Mouse (Mus musculus) heart, embryonic 16.5 days (tissue): ENCODE measurements around the gene Zbtb22. TPM values are rescaled to one million over a fixed set of nuclear protein-coding genes. Genes with fewer than 3 reads are reported as not detected.
A peak's percentile ranks its signal among the peaks of the same experiment; 100 is the strongest.
"Not testable (repeated sequence)": the region's sequence is repeated elsewhere in the genome, so short reads cannot be mapped to it uniquely, and the experiment has no call there.

Experiments
- ATAC-seq: fragments of 200-750 bp; cut with Nextera tagmentation; replicated peaks from 2 replicates; pipeline ENCODE4 v1.8.0; 2017; ENCODE audit warnings: moderate number of reproducible peaks; ENCODE audit not compliant: insufficient read depth, low FRiP score; ENCODE audit errors: extremely low read depth
- H3K27ac ChIP-seq: fragments of 300-500 bp; sonication (generic); 2 replicates; pipeline ENCODE4 v1.5.1; 2014; ENCODE audit warnings: mild to moderate bottlenecking, low read length, control low read depth, moderate library complexity
- H3K27me3 ChIP-seq: fragments of 300-500 bp; sonication (generic); 2 replicates; pipeline ENCODE4 v1.6.1; 2014; ENCODE audit warnings: low read length, mixed read lengths; ENCODE audit not compliant: control insufficient read depth, insufficient read depth
- H3K36me3 ChIP-seq: fragments of 300-500 bp; sonication (generic); 2 replicates; pipeline ENCODE4 v1.6.1; 2014; ENCODE audit not compliant: control insufficient read depth, insufficient read depth
- H3K4me1 ChIP-seq: fragments of 300-500 bp; sonication (generic); 2 replicates; pipeline ENCODE4 v1.6.1; 2014; ENCODE audit warnings: low read length, mixed read lengths; ENCODE audit not compliant: control insufficient read depth, insufficient read depth
- H3K4me2 ChIP-seq: fragments of 300-500 bp; sonication (generic); 2 replicates; pipeline ENCODE4 v1.6.1; 2014; ENCODE audit warnings: low read depth, mild to moderate bottlenecking, control low read depth, low read length
- H3K4me3 ChIP-seq: fragments of 300-500 bp; sonication (generic); 2 replicates; pipeline ENCODE4 v1.5.1; 2014; ENCODE audit warnings: mild to moderate bottlenecking, control low read depth, low read length
- H3K9ac ChIP-seq: fragments of 300-500 bp; sonication (generic); 2 replicates; pipeline ENCODE4 v1.6.1; 2014; ENCODE audit warnings: low read length, control low read depth
- H3K9me3 ChIP-seq: fragments of 300-500 bp; sonication (generic); replicated peaks from 2 replicates; pipeline ENCODE4 v1.6.1; 2016; ENCODE audit warnings: low read length; ENCODE audit not compliant: control insufficient read depth
- WGBS: fragments of 180-500 bp; shearing (Covaris S2); extraction: QIAGEN DNeasy Blood & Tissue Kit; methylation state at CpG from one replicate; pipeline ENCODE4 v1.1.7; 2014; 5-methylcytosine and 5-hydroxymethylcytosine counted together
- polyA plus RNA-seq: library from polyadenylated mRNA; unstranded; fragments of >200 nt; fragmentation: Nextera tagmentation; extraction: Ambion mirVana; gene quantifications from 2 replicates; pipeline ENCODE4 v1.2.1, GENCODE M21; 2015

Gene Zbtb22
- 12.8 and 14.0 TPM in 2 replicates for polyA plus RNA-seq

DNA sequence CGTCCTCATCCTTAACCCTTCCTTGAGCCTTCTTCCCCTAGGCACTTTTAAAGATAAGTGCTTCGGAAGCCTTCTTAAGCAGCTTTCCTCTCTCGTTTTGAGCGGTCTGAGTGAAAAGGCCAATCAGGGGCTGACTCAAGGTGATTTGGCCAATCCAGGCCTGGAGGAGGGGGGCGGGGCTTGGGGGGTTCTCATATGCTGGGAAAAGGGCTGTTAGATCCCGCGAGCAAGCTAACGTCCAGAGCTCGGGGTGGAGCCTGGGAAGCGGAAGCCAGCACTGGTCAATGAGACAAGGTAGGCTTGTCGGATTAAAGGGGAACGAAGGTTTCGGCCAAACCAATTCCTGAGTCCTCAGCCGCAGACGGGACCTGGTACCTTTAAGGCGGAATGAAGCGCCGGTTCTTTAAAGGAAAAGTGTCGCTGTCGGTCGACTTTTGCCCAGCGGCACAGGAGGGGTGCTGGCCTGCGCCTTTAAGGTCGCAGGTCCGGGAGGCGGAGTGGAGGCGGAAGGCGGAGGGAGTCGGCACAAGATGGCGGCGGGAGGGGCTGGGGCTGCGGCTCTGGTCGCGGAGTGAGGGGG, at the start of gene Zbtb22, which contains the start of gene Tapbp:
Gene Zbtb22, plus strand, starts transcription at position 234 of the 580 bp plus-strand sequence.
Gene Tapbp, plus strand, starts transcription at position 229 of the 580 bp plus-strand sequence.
- Histone ChIP-seq H3K27ac (peak within 1 kb of the TSS; percentile 82), H3K4me2 (peak within 1 kb of the TSS; percentile 88), H3K9me3 (no peaks in the 10 kb centered on the region), H3K4me3 (peak within 1 kb of the TSS; percentile 74), H3K27me3 (no peaks in the 10 kb centered on the region), H3K36me3 (peaks cover 40% of the 10 kb centered on the region), H3K4me1 (peaks cover 23% of the 10 kb centered on the region), H3K9ac (peak within 1 kb of the TSS; percentile 71)
- ATAC-seq, result peak; percentile 93
- 1% methylated on average over 34 of the region's 34 CpGs for WGBS

GRCm38 (mm10) chr17:33873537-33873936, 42.2 kb upstream of the Zbtb22 start, which contains the start of gene Gm7029:
TSS of gene Gm7029 (plus strand) at chr17:33873837.
- 78% methylated on average over 4 of the region's 12 CpGs for WGBS
- not testable (repeated sequence) for H3K36me3 ChIP-seq

DNA sequence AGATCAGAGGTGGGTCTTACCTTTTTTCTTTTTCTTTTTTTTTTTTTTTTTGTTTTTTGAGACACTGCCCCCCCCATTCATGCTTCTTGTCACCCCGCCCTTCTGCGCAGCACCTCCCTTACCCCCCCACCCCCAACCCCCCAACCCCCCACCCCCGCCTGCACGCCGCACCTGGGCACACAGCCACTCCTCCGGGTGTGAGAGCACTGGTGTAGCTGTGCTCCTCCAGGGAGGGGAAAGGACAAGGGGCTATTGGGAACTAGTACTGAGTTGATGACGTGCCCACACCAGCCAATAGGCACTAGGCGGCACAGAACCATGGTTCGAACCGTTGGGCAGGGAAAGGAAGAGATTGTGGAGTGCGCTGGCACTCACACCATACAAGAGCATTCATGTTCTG, 41.3 kb upstream of the Zbtb22 start:
- no peaks in the 10 kb centered on the region for H3K27me3 ChIP-seq
- ATAC-seq, result no peak
- WGBS, result 85% methylated on average over 11 of the region's 11 CpGs
- peaks cover 4% of the 10 kb centered on the region; the same call in 1 of the 2 replicates for H3K36me3 ChIP-seq
- no peak overlapping the region for H3K9ac ChIP-seq
- no peak overlapping the region for H3K27ac ChIP-seq
- H3K9me3 ChIP-seq, result no peaks in the 10 kb centered on the region
- no peak overlapping the region for H3K4me3 ChIP-seq
- no peak overlapping the region for H3K4me2 ChIP-seq
- no peaks in the 10 kb centered on the region for H3K4me1 ChIP-seq

More at GRCm38 (mm10) chr17:33873537-33873936, 42.2 kb upstream of the Zbtb22 start, which contains the start of gene Gm7029:
- H3K27me3 ChIP-seq, H3K9me3 ChIP-seq, H3K4me1 ChIP-seq, H3K4me3 ChIP-seq, H3K27ac ChIP-seq, H3K9ac ChIP-seq, H3K4me2 ChIP-seq, ATAC-seq: not testable (repeated sequence)

- ATAC-seq, H3K27me3 ChIP-seq, H3K9ac ChIP-seq, H3K4me3 ChIP-seq, H3K27ac ChIP-seq, H3K4me2 ChIP-seq, H3K4me1 ChIP-seq, H3K36me3 ChIP-seq, H3K9me3 ChIP-seq: not testable (repeated sequence)
- WGBS, result 81% methylated on average over 5 of the region's 5 CpGs
These were observed 39.9 kb upstream of the Zbtb22 start for GRCm38 (mm10) chr17:33875797-33876196.

GRCm38 (mm10) chr17:33884320-33884719, 31.4 kb upstream of the Zbtb22 start:
- not testable (repeated sequence) for H3K9ac ChIP-seq, H3K36me3 ChIP-seq, H3K9me3 ChIP-seq, H3K4me1 ChIP-seq, H3K4me3 ChIP-seq, H3K27me3 ChIP-seq, H3K27ac ChIP-seq, H3K4me2 ChIP-seq, ATAC-seq
- 86% methylated on average over 10 of the region's 11 CpGs for WGBS

DNA sequence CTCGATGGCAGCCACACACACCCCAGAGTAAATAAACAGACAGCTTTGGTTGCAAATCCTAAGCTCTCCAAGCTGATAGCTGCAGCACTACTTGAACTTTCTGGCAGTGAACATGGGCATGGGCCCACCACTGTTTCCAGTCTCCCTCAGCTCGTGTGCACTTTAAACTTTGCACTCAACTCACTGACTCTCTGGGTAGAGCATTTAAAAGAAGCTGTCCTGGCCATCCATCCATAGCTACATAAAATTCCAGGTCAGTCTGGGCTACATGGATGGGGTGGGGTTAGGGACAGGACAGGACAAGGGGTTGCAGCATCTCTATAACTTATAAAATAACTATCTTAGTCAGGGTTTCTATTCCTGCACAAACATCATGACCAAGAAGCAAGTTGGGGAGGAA, 27.9 kb upstream of the Zbtb22 start:
- H3K4me1 ChIP-seq, result peaks cover 10% of the 10 kb centered on the region
- not testable (repeated sequence) for H3K27me3 ChIP-seq, H3K4me3 ChIP-seq, H3K4me2 ChIP-seq, ATAC-seq, H3K9ac ChIP-seq, H3K36me3 ChIP-seq, H3K27ac ChIP-seq, H3K9me3 ChIP-seq
- WGBS, result 41% methylated on average over 2 of the region's 2 CpGs

DNA sequence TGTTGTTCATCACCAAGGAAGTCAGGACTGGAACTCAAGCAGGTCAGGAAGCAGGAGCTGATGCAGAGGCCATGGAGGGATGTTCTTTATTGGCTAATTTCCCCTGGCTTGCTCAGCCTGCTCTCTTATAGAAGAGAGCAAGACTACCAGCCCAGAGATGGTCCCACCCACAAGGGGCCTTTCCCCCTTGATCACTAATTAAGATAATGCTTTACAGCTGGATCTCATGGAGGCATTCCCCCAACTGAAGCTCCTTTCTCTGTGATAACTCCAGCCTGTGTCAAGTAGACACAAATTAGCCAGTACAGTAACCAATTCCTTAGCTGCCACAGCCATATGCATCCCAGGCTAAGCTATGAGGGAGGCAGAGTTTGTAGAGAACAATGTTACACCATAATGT, 27.5 kb upstream of the Zbtb22 start:
- not testable (repeated sequence) for H3K4me2 ChIP-seq, H3K4me3 ChIP-seq, H3K36me3 ChIP-seq, H3K27me3 ChIP-seq, H3K27ac ChIP-seq, H3K9ac ChIP-seq, ATAC-seq, H3K9me3 ChIP-seq
- H3K4me1 ChIP-seq, result peaks cover 10% of the 10 kb centered on the region

DNA sequence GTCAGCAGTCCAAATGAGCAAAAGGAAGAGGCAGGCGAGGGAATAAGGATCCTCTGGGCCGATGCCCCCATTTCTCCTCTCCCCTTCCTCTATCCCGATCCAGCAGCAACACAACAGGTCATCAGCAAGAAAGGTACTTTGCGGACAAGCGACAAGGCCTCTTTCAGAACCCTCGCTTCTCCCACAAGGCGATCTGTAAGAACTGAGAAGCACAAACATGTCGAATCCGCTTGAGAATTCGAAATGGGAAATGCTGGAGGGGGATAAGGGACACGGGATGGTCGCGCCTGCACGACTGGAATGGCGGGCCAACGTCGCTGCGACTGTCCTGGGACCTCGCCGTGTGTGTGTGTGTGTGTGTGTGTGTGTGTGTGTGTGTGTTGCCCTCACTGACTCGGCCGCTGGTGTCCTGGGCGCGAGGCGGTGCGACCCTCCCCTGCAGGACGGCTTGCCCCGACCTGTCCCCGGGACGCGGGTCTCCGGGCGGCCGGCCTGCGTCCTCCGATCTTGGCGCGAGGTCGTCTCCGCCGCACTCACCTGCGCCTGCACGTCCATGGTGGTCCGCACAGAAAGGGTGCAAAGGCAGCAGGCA, 25.7 kb upstream of the Zbtb22 start:
- H3K4me1 ChIP-seq, result peaks cover 10% of the 10 kb centered on the region
- H3K36me3 ChIP-seq, H3K27me3 ChIP-seq, H3K9me3 ChIP-seq: not testable (repeated sequence)
- peak overlapping the region; percentile 70 for H3K4me3 ChIP-seq
- H3K9ac ChIP-seq, result peak overlapping the region; percentile 75
- WGBS, result under 1% methylated on average over 42 of the region's 44 CpGs
- H3K27ac ChIP-seq, result peak overlapping the region; percentile 48
- ATAC-seq, result peak; percentile 7
- peak overlapping the region; percentile 68 for H3K4me2 ChIP-seq

GRCm38 (mm10) chr17:33890533-33891059, 25.1 kb upstream of the Zbtb22 start, which contains the start of gene Kifc1:
TSS of gene Kifc1 (minus strand) at chr17:33890661.
- Histone ChIP-seq H3K9me3 (no peaks in the 10 kb centered on the region), H3K36me3 (no peaks in the 10 kb centered on the region; the same call in 1 of the 2 replicates), H3K27ac (peak within 1 kb of the TSS; percentile 48), H3K9ac (peak within 1 kb of the TSS; percentile 75), H3K4me3 (peak within 1 kb of the TSS; percentile 70), H3K4me2 (peak within 1 kb of the TSS; percentile 68), H3K27me3 (no peaks in the 10 kb centered on the region), H3K4me1 (peaks cover 10% of the 10 kb centered on the region)
- peak; percentile 99 for ATAC-seq
- under 1% methylated on average over 43 of the region's 49 CpGs for WGBS
